Mouse (Mus musculus) myocyte (in vitro differentiated cells): ENCODE measurements around the gene Fam104a. TPM values are rescaled to one million over a fixed set of nuclear protein-coding genes. Genes with fewer than 3 reads are reported as not detected.
"Not testable (repeated sequence)": the region's sequence is repeated elsewhere in the genome, so short reads cannot be mapped to it uniquely, and the experiment has no call there.

ENCODE experiments used
- H3K27me3 ChIP-seq: one replicate; pipeline ENCODE4 v1.6.1; 2011; ENCODE audit not compliant: control insufficient read depth, insufficient read depth, insufficient read length
- H3K36me3 ChIP-seq: one replicate; pipeline ENCODE4 v1.6.1; 2011; ENCODE audit not compliant: control insufficient read depth, insufficient read depth
- H3K4me2 ChIP-seq: one replicate; pipeline ENCODE4 v1.6.1; 2011; ENCODE audit warnings: low read depth, control low read depth
- H3K4me3 ChIP-seq: one replicate; pipeline ENCODE4 v1.5.1; 2011; ENCODE audit warnings: mild to moderate bottlenecking, control low read depth, moderate library complexity
- H3K79me2 ChIP-seq: one replicate; pipeline ENCODE4 v1.6.1; 2011; ENCODE audit not compliant: control insufficient read depth, insufficient read depth
- H3ac ChIP-seq: one replicate; pipeline ENCODE4 v1.6.1; 2011; ENCODE audit not compliant: control insufficient read depth, insufficient read length
- CEBPB ChIP-seq: IDR thresholded peaks from 2 replicates; pipeline ENCODE4 v1.6.1; 2011; ENCODE audit warnings: mild to moderate bottlenecking, moderate library complexity; ENCODE audit not compliant: poor library complexity, insufficient read depth, severe bottlenecking
- E2F4 ChIP-seq: IDR thresholded peaks from one replicate; pipeline ENCODE4 v1.6.1; 2011; ENCODE audit warnings: mild to moderate bottlenecking, control low read depth, moderate library complexity; ENCODE audit not compliant: insufficient read depth
- MAX ChIP-seq: IDR thresholded peaks from one replicate; pipeline ENCODE4 v1.6.1; 2011; ENCODE audit warnings: low read depth, mild to moderate bottlenecking, control low read depth
- MYOD1 ChIP-seq, 3 experiments: IDR thresholded peaks; one replicate each; pipeline ENCODE4 v1.6.1; 2011; ENCODE audit warnings: control low read depth in 2 of 3, low read depth in 2 of 3, mild to moderate bottlenecking in 2 of 3, moderate library complexity in 1 of 3; ENCODE audit not compliant: insufficient read length in 2 of 3, control insufficient read depth in 1 of 3
- MYOG ChIP-seq, 3 experiments: IDR thresholded peaks; one replicate each; pipeline ENCODE4 v1.6.1; 2011; ENCODE audit warnings: control low read depth in 2 of 3, low read depth in 2 of 3, mild to moderate bottlenecking in 2 of 3; ENCODE audit not compliant: insufficient read length in 2 of 3, control insufficient read depth in 1 of 3, insufficient read depth in 1 of 3
- POLR2A ChIP-seq: IDR thresholded peaks from one replicate; pipeline ENCODE4 v1.6.1; 2011; ENCODE audit warnings: low read depth, mild to moderate bottlenecking, control low read depth, moderate library complexity; ENCODE audit not compliant: insufficient read length
- POLR2AphosphoS2 ChIP-seq: IDR thresholded peaks from one replicate; pipeline ENCODE4 v1.6.1; 2011; ENCODE audit warnings: low read depth, control low read depth; ENCODE audit not compliant: insufficient read length
- REST ChIP-seq: IDR thresholded peaks from one replicate; pipeline ENCODE4 v1.6.1; 2011; ENCODE audit warnings: mild to moderate bottlenecking, control low read depth, moderate library complexity; ENCODE audit not compliant: insufficient read depth, insufficient read length
- SRF ChIP-seq: IDR thresholded peaks from one replicate; pipeline ENCODE4 v1.6.1; 2011; ENCODE audit warnings: low read depth; ENCODE audit not compliant: control insufficient read depth, insufficient read length
- TCF12 ChIP-seq: IDR thresholded peaks from one replicate; pipeline ENCODE4 v1.6.1; 2011; ENCODE audit warnings: mild to moderate bottlenecking, control low read depth; ENCODE audit not compliant: poor library complexity, insufficient read depth, severe bottlenecking
- TCF3 ChIP-seq: IDR thresholded peaks from one replicate; pipeline ENCODE4 v1.6.1; 2011; ENCODE audit warnings: low read depth, control low read depth; ENCODE audit not compliant: insufficient read length
- USF1 ChIP-seq: IDR thresholded peaks from one replicate; pipeline ENCODE4 v1.6.1; 2011; ENCODE audit warnings: low read depth, mild to moderate bottlenecking, control low read depth, moderate library complexity
- polyA plus RNA-seq: library from polyadenylated mRNA; unstranded; fragments of >200 nt; fragmentation: generic; extraction: Trizol; gene quantifications from one replicate; pipeline ENCODE4 v1.2.1, GENCODE M21; 2012; ENCODE audit warnings: missing spikeins

Fam104a gene
- polyA plus RNA-seq, 1 experiment = 45.8 TPM

GRCm38 (mm10) chr11:113661835-113662351, 22.1 kb downstream of the Fam104a start:
- TF ChIP-seq MAX (no peak), REST (no peak), USF1 (no peak), MYOG (IDR thresholded peaks at IDR 0.05; ENCODE audit: control insufficient read depth in 1 of 3, insufficient read depth in 1 of 3, insufficient read length in 2 of 3, low read depth in 2 of 3) (no peak), E2F4 (no peak), POLR2A (no peak), TCF3 (no peak), CEBPB (no peak), POLR2AphosphoS2 (no peak), TCF12 (no peak), SRF (no peak), MYOD1 (IDR thresholded peaks at IDR 0.05; ENCODE audit: control insufficient read depth in 1 of 3, insufficient read length in 2 of 3, low read depth in 2 of 3) (no peak)
- Histone ChIP-seq H3K79me2 (peaks cover 14% of the 10 kb centered on the region), H3K27me3 (no peaks in the 10 kb centered on the region), H3K4me2 (no peak overlapping the region), H3K36me3 (no peaks in the 10 kb centered on the region), H3ac (no peak overlapping the region), H3K4me3 (no peak overlapping the region)

GRCm38 (mm10) chr11:113660940-113661339, 23.0 kb downstream of the Fam104a start:
- Histone ChIP-seq H3K27me3 (no peaks in the 10 kb centered on the region), H3K79me2 (peaks cover 12% of the 10 kb centered on the region), H3K4me2 (no peak overlapping the region), H3K4me3 (no peak overlapping the region), H3ac (no peak overlapping the region), H3K36me3 (peaks cover under 1% of the 10 kb centered on the region)
- no peak for TF ChIP-seq E2F4
- TF ChIP-seq REST = no peak
- TF ChIP-seq MYOD1 (IDR thresholded peaks at IDR 0.05; ENCODE audit: control insufficient read depth in 1 of 3, insufficient read length in 2 of 3, low read depth in 2 of 3) = no peak

GRCm38 (mm10) chr11:113660213-113660612, 23.7 kb downstream of the Fam104a start:
- H3K4me3 ChIP-seq, H3K27me3 ChIP-seq, H3ac ChIP-seq, H3K4me2 ChIP-seq, H3K79me2 ChIP-seq, H3K36me3 ChIP-seq: not testable (repeated sequence)

GRCm38 (mm10) chr11:113658763-113659162, 25.2 kb downstream of the Fam104a start:
- Histone ChIP-seq H3K36me3 (peaks cover 10% of the 10 kb centered on the region), H3K27me3 (no peaks in the 10 kb centered on the region), H3K4me2 (no peak overlapping the region), H3K79me2 (peaks cover 3% of the 10 kb centered on the region), H3K4me3 (no peak overlapping the region), H3ac (no peak overlapping the region)
- no peak for TF ChIP-seq TCF12
- no peak for TF ChIP-seq SRF
- no peak for TF ChIP-seq E2F4
- no peak for TF ChIP-seq REST
- TF ChIP-seq POLR2A = no peak
- no peak for TF ChIP-seq CEBPB
- no peak for TF ChIP-seq MYOD1 (IDR thresholded peaks at IDR 0.05; ENCODE audit: control insufficient read depth in 1 of 3, insufficient read length in 2 of 3, low read depth in 2 of 3)
- no peak for TF ChIP-seq MYOG (IDR thresholded peaks at IDR 0.05; ENCODE audit: control insufficient read depth in 1 of 3, insufficient read depth in 1 of 3, insufficient read length in 2 of 3, low read depth in 2 of 3)
- TF ChIP-seq TCF3 = no peak
- no peak for TF ChIP-seq POLR2AphosphoS2
- TF ChIP-seq USF1 = no peak
- no peak for TF ChIP-seq MAX

- peaks cover 14% of the 10 kb centered on the region for H3K36me3 ChIP-seq
- no peak overlapping the region for H3K4me2 ChIP-seq
- no peak overlapping the region for H3ac ChIP-seq
- TF ChIP-seq TCF12 = no peak
- TF ChIP-seq REST = no peak
- TF ChIP-seq E2F4 = no peak
- no peak for TF ChIP-seq POLR2AphosphoS2
- no peak for TF ChIP-seq MAX
- TF ChIP-seq MYOG (IDR thresholded peaks at IDR 0.05; ENCODE audit: control insufficient read depth in 1 of 3, insufficient read depth in 1 of 3, insufficient read length in 2 of 3, low read depth in 2 of 3) = no peak
- no peak for TF ChIP-seq SRF
- no peak for TF ChIP-seq TCF3
- TF ChIP-seq CEBPB = no peak
- no peak for TF ChIP-seq USF1
- TF ChIP-seq POLR2A = no peak
- no peak for TF ChIP-seq MYOD1 (IDR thresholded peaks at IDR 0.05; ENCODE audit: control insufficient read depth in 1 of 3, insufficient read length in 2 of 3, low read depth in 2 of 3)
- no peaks in the 10 kb centered on the region for H3K27me3 ChIP-seq
- H3K4me3 ChIP-seq = no peak overlapping the region
- H3K79me2 ChIP-seq = no peaks in the 10 kb centered on the region
Observed at GRCm38 (mm10) chr11:113658319-113658718, 25.6 kb downstream of the Fam104a start.
